Mouse (Mus musculus) cerebellum, adult 2 months (tissue): ENCODE data around the gene Ppt1.
A peak's percentile ranks its signal among the peaks of the same experiment; 100 is the strongest.

Experiments
- CTCF ChIP-seq: fragments of 200-500 bp; IDR thresholded peaks from 2 replicates; pipeline ENCODE4 v1.5.1; 2011; ENCODE audit warnings: low read depth, mild to moderate bottlenecking, control low read depth, low read length, moderate library complexity, borderline replicate concordance; ENCODE audit not compliant: insufficient read depth
- POLR2A ChIP-seq: fragments of 200-500 bp; IDR thresholded peaks from 2 replicates; pipeline ENCODE4 v1.6.1; 2011; ENCODE audit warnings: low read length, control low read depth, borderline replicate concordance; ENCODE audit not compliant: insufficient read depth

DNA sequence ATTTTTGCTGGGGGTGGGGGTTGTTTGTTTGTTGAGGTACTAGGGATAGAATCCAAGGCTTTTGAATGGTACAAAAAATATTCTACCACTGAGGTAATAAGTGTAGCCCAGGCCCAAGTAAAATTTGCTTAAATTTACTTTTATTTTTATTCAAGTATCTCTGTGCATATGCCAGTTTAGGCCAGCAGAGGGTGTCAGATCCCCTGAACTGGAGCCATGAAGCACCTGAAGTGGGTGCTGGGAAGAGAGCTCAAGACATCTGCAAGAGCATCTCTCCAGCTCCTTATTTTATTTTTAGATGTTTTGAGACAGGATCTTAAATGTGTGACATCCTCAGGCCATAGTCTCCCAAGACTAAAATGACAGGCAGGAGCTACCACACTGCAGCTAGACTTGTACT is 34.0 kb downstream of the Ppt1 start:
- peak; percentile 63 for TF ChIP-seq CTCF
- TF ChIP-seq POLR2A = no peak
